Mouse (Mus musculus) regulatory T cell (primary cell): ENCODE data around the gene Degs2.

Source experiments
- in situ Hi-C: fragments of 300-600 bp; cut with MboI, MseI; formaldehyde crosslinking; loops from one replicate; pipeline ENCODE4 v1.15.1; 2025; ENCODE audit warnings: high pct_unique_total_duplicates

Gene Degs2

GRCm38 (mm10) chr12:108657350-108657749, 44.8 kb downstream of the Degs2 start:
- in situ Hi-C loops = no loop called here

- in situ Hi-C loops = no loop called here
Measured at GRCm38 (mm10) chr12:108653358-108654335, 48.5 kb downstream of the Degs2 start.

GRCm38 (mm10) chr12:108651053-108651660, 51.0 kb downstream of the Degs2 start:
- in situ Hi-C loops = no loop called here

GRCm38 (mm10) chr12:108647784-108648183, 54.3 kb downstream of the Degs2 start:
- in situ Hi-C loops = loop anchor here (25.0 kb wide), 1 partner anchor 710 kb away; no protein-coding TSS in a partner anchor

GRCm38 (mm10) chr12:108646234-108646633, 55.9 kb downstream of the Degs2 start:
- in situ Hi-C loops = loop anchor here (25.0 kb wide), 1 partner anchor 709 kb away; no protein-coding TSS in a partner anchor

- in situ Hi-C loops = loop anchor here (25.0 kb wide), 1 partner anchor 705 kb away; no protein-coding TSS in a partner anchor
Measured at GRCm38 (mm10) chr12:108642019-108642418, 60.1 kb downstream of the Degs2 start.

- in situ Hi-C loops = loop anchor here (25.0 kb wide), 1 partner anchor 702 kb away; no protein-coding TSS in a partner anchor
Measured at GRCm38 (mm10) chr12:108639126-108639525, 63.0 kb downstream of the Degs2 start.

- in situ Hi-C loops = loop anchor here (25.0 kb wide), 1 partner anchor 700 kb away; no protein-coding TSS in a partner anchor
Measured at GRCm38 (mm10) chr12:108637440-108637839, 64.7 kb downstream of the Degs2 start.

GRCm38 (mm10) chr12:108635501-108635900, 66.6 kb downstream of the Degs2 start:
- in situ Hi-C loops = loop anchor here (25.0 kb wide), 1 partner anchor 698 kb away; no protein-coding TSS in a partner anchor

GRCm38 (mm10) chr12:108634031-108634430, 68.1 kb downstream of the Degs2 start:
- in situ Hi-C loops = loop anchor here (25.0 kb wide), 1 partner anchor 697 kb away; no protein-coding TSS in a partner anchor

GRCm38 (mm10) chr12:108632501-108632900, 69.6 kb downstream of the Degs2 start:
- in situ Hi-C loops = loop anchor here (25.0 kb wide), 1 partner anchor 695 kb away; no protein-coding TSS in a partner anchor

- in situ Hi-C loops = loop anchor here (25.0 kb wide), 1 partner anchor 694 kb away; no protein-coding TSS in a partner anchor
Measured at GRCm38 (mm10) chr12:108630741-108631688, 71.1 kb downstream of the Degs2 start.

GRCm38 (mm10) chr12:108629556-108629955, 72.6 kb downstream of the Degs2 start:
- in situ Hi-C loops = loop anchor here (25.0 kb wide), 1 partner anchor 692 kb away; no protein-coding TSS in a partner anchor
